Mouse (Mus musculus) testis, adult 2 months (tissue): Measurements from ENCODE around the gene Dapk2.

ENCODE experiments used
- CTCF ChIP-seq: fragments of 200-500 bp; IDR thresholded peaks from 2 replicates; pipeline ENCODE4 v1.5.1; 2012; ENCODE audit warnings: low read depth, mild to moderate bottlenecking, inconsistent platforms, low read length, moderate library complexity; ENCODE audit not compliant: control insufficient read depth, insufficient read depth, insufficient replicate concordance
- POLR2A ChIP-seq: fragments of 200-500 bp; IDR thresholded peaks from 2 replicates; pipeline ENCODE4 v1.6.1; 2012; ENCODE audit warnings: low read depth, mild to moderate bottlenecking, inconsistent platforms, low read length, moderate library complexity; ENCODE audit not compliant: control insufficient read depth

DNA sequence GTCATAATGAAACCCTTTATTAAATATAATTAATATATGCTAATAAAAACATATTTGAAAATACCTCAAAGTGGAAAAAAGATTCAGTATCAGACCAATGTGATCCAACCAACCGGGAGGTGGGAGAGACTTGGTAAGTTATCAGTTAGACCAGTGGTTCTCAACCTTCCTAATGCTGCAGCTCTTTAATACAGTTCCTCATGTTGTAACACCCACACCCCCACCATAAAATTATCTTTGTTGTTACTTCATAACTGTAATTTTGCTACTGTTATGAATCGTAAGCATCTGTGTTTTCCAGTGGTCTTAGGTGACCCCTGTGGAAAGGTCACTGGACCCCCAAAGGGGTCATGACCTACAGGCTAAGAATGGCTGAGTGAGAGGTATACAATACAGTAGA is 105.7 kb downstream of the Dapk2 start:
- no peak for TF ChIP-seq POLR2A
- no peak for TF ChIP-seq CTCF
